Mouse (Mus musculus): ENCODE results near the gene Nfatc2ip. TPM values are rescaled to one million over a fixed set of nuclear protein-coding genes. Genes with fewer than 3 reads are reported as not detected.

The Nfatc2ip gene
- polyA plus RNA-seq, 1 experiment from 2014 or later: 1.1 TPM

- Histone ChIP-seq H3K27me3 (ENCODE audit: control insufficient read depth, insufficient read depth, low read length) (no peaks in the 10 kb centered on the region), H3K9ac (ENCODE audit: low read length) (no peak overlapping the region), H3K9me3 (ENCODE audit: control insufficient read depth, low read length) (no peaks in the 10 kb centered on the region), H3K4me3 (ENCODE audit: low read depth, low read length) (no peak overlapping the region), H3K4me1 (replicated peaks; ENCODE audit: control insufficient read depth, insufficient read depth) (no peaks in the 10 kb centered on the region), H3K4me2 (replicated peaks; ENCODE audit: low read depth) (no peak overlapping the region), H3K36me3 (ENCODE audit: control insufficient read depth, insufficient read depth, low read length) (peaks cover 15% of the 10 kb centered on the region), H3K27ac (replicated peaks) (no peak overlapping the region)
- WGBS: 92% methylated on average over 1 of the region's 1 CpGs
- DNase-seq (ENCODE audit: low spot score): no peak
- ATAC-seq (ENCODE audit: low FRiP score, low TSS enrichment): no peak
- TF ChIP-seq CTCF (IDR thresholded peaks at IDR 0.05; ENCODE audit: low read depth) (no peak), EP300 (optimal IDR thresholded peaks at IDR 0.05) (no peak)
These were observed 8.4 kb downstream of the Nfatc2ip start for GRCm38 (mm10) chr7:126388185-126388584.

- ATAC-seq (ENCODE audit: low FRiP score, low TSS enrichment) (no peak), DNase-seq (ENCODE audit: low spot score) (no peak)
- Histone ChIP-seq H3K4me2 (replicated peaks; ENCODE audit: low read depth) (no peak overlapping the region), H3K27ac (replicated peaks) (no peak overlapping the region), H3K4me3 (ENCODE audit: low read depth, low read length) (no peak overlapping the region), H3K4me1 (replicated peaks; ENCODE audit: control insufficient read depth, insufficient read depth) (no peaks in the 10 kb centered on the region), H3K36me3 (ENCODE audit: control insufficient read depth, insufficient read depth, low read length) (peaks cover 10% of the 10 kb centered on the region), H3K9ac (ENCODE audit: low read length) (no peak overlapping the region), H3K9me3 (ENCODE audit: control insufficient read depth, low read length) (no peaks in the 10 kb centered on the region), H3K27me3 (ENCODE audit: control insufficient read depth, insufficient read depth, low read length) (no peaks in the 10 kb centered on the region)
- no peak for TF ChIP-seq CTCF (IDR thresholded peaks at IDR 0.05; ENCODE audit: low read depth)
- TF ChIP-seq EP300 (optimal IDR thresholded peaks at IDR 0.05): no peak
- WGBS: 82% methylated on average over 5 of the region's 5 CpGs
These were observed 13.0 kb downstream of the Nfatc2ip start for GRCm38 (mm10) chr7:126383565-126383964.

DNA sequence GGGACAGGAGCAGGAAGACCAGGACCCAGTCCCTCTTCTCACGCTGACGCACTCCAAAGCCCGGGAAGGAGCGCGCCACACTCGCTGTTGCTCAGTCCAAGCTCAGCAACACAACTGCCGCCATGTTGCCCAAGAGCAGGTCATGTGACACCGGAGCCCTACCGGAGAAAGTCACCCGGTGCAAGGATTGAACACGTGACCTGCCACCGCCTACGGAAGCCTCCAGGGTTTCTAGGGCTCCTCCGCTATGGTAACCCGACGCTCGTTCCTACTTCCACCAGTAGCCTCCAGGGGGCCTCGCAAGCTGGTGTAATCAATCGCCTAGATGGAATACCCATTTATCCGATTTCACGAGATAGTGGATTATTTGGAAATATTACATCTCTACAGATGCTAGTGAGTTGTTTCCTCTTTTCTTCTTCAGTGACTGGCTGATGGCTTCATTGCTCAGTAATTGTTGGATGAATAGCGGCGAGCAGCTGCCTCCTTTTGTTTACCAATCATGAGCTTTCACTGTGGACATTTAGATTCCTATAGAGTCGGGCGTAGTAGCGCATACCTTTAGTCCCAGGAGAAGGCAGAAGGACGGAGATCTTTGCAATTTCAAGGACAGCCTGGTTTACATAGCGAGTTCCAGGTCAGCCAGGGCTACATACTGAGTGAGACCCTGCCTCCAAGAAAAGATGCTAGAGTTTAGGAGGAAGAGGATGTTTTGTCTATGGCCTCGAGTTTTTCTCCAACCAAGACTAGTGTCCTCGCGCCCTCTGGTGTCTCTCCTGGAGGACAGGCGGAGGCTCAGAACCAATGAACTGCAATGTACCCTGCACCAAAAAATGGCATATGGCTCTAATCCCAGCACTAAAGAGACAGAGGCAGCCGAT lies 19.0 kb downstream of the Nfatc2ip start, which contains the start of gene Spns1:
Gene Spns1 (minus strand): TSS at position 173 of the 881 bp plus-strand sequence.
- peak within 1 kb of the TSS; percentile 63 for H3K27ac ChIP-seq (replicated peaks)
- under 1% methylated on average over 33 of the region's 33 CpGs for WGBS
- H3K4me3 ChIP-seq (ENCODE audit: low read depth, low read length): peak within 1 kb of the TSS; percentile 83
- no peaks in the 10 kb centered on the region for H3K27me3 ChIP-seq (ENCODE audit: control insufficient read depth, insufficient read depth, low read length)
- peaks cover 5% of the 10 kb centered on the region for H3K36me3 ChIP-seq (ENCODE audit: control insufficient read depth, insufficient read depth, low read length)
- peak; percentile 96 for DNase-seq (ENCODE audit: low spot score)
- peak; percentile 97 for ATAC-seq (ENCODE audit: low FRiP score, low TSS enrichment)
- no peaks in the 10 kb centered on the region for H3K9me3 ChIP-seq (ENCODE audit: control insufficient read depth, low read length)
- H3K4me1 ChIP-seq (replicated peaks; ENCODE audit: control insufficient read depth, insufficient read depth): 0 out of 2 replicates have a peak, but pooled peaks cover 4% of the 10 kb centered on the region
- H3K4me2 ChIP-seq (replicated peaks; ENCODE audit: low read depth): peak within 1 kb of the TSS; percentile 97
- H3K9ac ChIP-seq (ENCODE audit: low read length): peak within 1 kb of the TSS; percentile 92
- TF ChIP-seq CTCF (IDR thresholded peaks at IDR 0.05; ENCODE audit: low read depth): peak; percentile 89
- no peak for TF ChIP-seq EP300 (optimal IDR thresholded peaks at IDR 0.05)

DNA sequence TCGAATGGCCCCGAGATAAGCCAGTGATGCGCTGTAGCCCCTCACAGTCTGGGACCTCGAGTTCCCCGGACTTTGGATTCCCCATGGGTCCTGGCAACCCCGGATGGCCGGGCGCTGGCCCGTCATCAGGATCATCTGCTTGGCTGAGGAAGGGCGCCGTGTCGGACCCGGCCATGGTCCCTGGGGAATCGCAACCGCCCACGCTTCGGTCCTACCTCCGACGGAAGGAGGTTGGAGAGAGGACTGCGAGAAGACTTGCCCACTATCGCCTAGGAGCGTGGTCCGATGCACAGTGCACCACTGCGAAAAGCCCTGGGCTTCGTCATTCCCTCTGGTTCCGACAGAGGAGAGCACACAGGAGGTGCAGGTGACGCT lies 19.6 kb downstream of the Nfatc2ip start:
- no peaks in the 10 kb centered on the region for H3K9me3 ChIP-seq (ENCODE audit: control insufficient read depth, low read length)
- no peaks in the 10 kb centered on the region for H3K27me3 ChIP-seq (ENCODE audit: control insufficient read depth, insufficient read depth, low read length)
- 2% methylated on average over 27 of the region's 27 CpGs for WGBS
- DNase-seq (ENCODE audit: low spot score) (no peak), ATAC-seq (ENCODE audit: low FRiP score, low TSS enrichment) (peak; percentile 3; the same call in 1 of the 2 replicates)
- 0 out of 2 replicates have a peak, but pooled peaks cover 4% of the 10 kb centered on the region for H3K4me1 ChIP-seq (replicated peaks; ENCODE audit: control insufficient read depth, insufficient read depth)
- peak overlapping the region; percentile 97 for H3K4me2 ChIP-seq (replicated peaks; ENCODE audit: low read depth)
- peaks cover 11% of the 10 kb centered on the region for H3K36me3 ChIP-seq (ENCODE audit: control insufficient read depth, insufficient read depth, low read length)
- H3K4me3 ChIP-seq (ENCODE audit: low read depth, low read length): peak overlapping the region; percentile 83
- H3K9ac ChIP-seq (ENCODE audit: low read length): peak overlapping the region; percentile 92
- no peak for TF ChIP-seq CTCF (IDR thresholded peaks at IDR 0.05; ENCODE audit: low read depth)
- no peak for TF ChIP-seq EP300 (optimal IDR thresholded peaks at IDR 0.05)
- peak overlapping the region; percentile 63 for H3K27ac ChIP-seq (replicated peaks)

- 0 out of 2 replicates have a peak, but pooled peaks cover 4% of the 10 kb centered on the region for H3K4me1 ChIP-seq (replicated peaks; ENCODE audit: control insufficient read depth, insufficient read depth)
- no peak overlapping the region for H3K27ac ChIP-seq (replicated peaks)
- ATAC-seq (ENCODE audit: low FRiP score, low TSS enrichment): no peak
- TF ChIP-seq EP300 (optimal IDR thresholded peaks at IDR 0.05) (no peak), CTCF (IDR thresholded peaks at IDR 0.05; ENCODE audit: low read depth) (peak; percentile 35)
- H3K9ac ChIP-seq (ENCODE audit: low read length): no peak overlapping the region
- H3K4me3 ChIP-seq (ENCODE audit: low read depth, low read length): no peak overlapping the region
- no peak overlapping the region for H3K4me2 ChIP-seq (replicated peaks; ENCODE audit: low read depth)
- WGBS: 66% methylated on average over 5 of the region's 5 CpGs
- H3K9me3 ChIP-seq (ENCODE audit: control insufficient read depth, low read length): no peaks in the 10 kb centered on the region
- no peaks in the 10 kb centered on the region for H3K27me3 ChIP-seq (ENCODE audit: control insufficient read depth, insufficient read depth, low read length)
- DNase-seq (ENCODE audit: low spot score): no peak
- H3K36me3 ChIP-seq (ENCODE audit: control insufficient read depth, insufficient read depth, low read length): peaks cover 15% of the 10 kb centered on the region
These were observed 21.5 kb downstream of the Nfatc2ip start for GRCm38 (mm10) chr7:126375012-126375411.

DNA sequence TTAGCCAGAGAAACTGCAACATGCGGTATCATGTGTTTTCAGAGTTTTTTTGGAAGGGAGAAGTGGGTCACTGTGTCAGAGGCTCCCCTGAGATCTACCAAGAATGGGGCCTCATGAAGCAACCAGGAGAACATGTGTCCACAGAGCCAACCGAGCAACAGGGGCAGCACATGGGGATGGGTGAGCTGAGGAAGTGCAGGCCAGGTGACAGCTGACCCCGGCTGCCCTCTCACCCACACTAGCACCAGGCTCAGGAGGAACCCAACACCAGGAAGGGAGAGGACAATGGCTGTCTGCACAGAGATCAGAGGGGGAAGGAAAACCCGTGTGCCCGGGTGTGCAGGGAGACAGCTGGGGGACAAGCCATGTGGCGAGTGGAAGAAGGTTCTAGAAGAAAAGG lies 22.0 kb downstream of the Nfatc2ip start:
- Histone ChIP-seq H3K9me3 (ENCODE audit: control insufficient read depth, low read length) (no peaks in the 10 kb centered on the region), H3K4me1 (replicated peaks; ENCODE audit: control insufficient read depth, insufficient read depth) (0 out of 2 replicates have a peak, but pooled peaks cover 4% of the 10 kb centered on the region), H3K4me3 (ENCODE audit: low read depth, low read length) (no peak overlapping the region), H3K27me3 (ENCODE audit: control insufficient read depth, insufficient read depth, low read length) (no peaks in the 10 kb centered on the region), H3K4me2 (replicated peaks; ENCODE audit: low read depth) (no peak overlapping the region), H3K27ac (replicated peaks) (no peak overlapping the region), H3K9ac (ENCODE audit: low read length) (no peak overlapping the region), H3K36me3 (ENCODE audit: control insufficient read depth, insufficient read depth, low read length) (peaks cover 15% of the 10 kb centered on the region)
- TF ChIP-seq EP300 (optimal IDR thresholded peaks at IDR 0.05) (no peak), CTCF (IDR thresholded peaks at IDR 0.05; ENCODE audit: low read depth) (no peak)
- DNase-seq (ENCODE audit: low spot score) (no peak), ATAC-seq (ENCODE audit: low FRiP score, low TSS enrichment) (no peak)
- 91% methylated on average over 6 of the region's 6 CpGs for WGBS

Data from stomach, postnatal 0 days (tissue).